Mouse (Mus musculus): ENCODE data around the gene Focad. TPM values are rescaled to one million over a fixed set of nuclear protein-coding genes. Genes with fewer than 3 reads are reported as not detected.

Focad gene
- 19.8 and 21.1 TPM in 2 replicates for polyA plus RNA-seq (2012; rRNA removed)

GRCm38 (mm10) chr4:88094062-88094767, at the start of gene Focad:
TSS of gene Focad (plus strand) at chr4:88094629.

GRCm38 (mm10) chr4:88438326-88438989, 344.0 kb downstream of the Focad start, which contains the start of gene Hacd4:
TSS of gene Hacd4 (minus strand) at chr4:88438928.

Other genes with a start within 250 kb of the Focad start
- 61.8 and 69.1 TPM in 2 replicates for gene Mllt3, start 61.3 kb upstream of the Focad start, polyA plus RNA-seq (2012; rRNA removed)

Measured in central nervous system, embryonic 14 days (tissue).